Mouse (Mus musculus) midbrain, embryonic 12.5 days (tissue): ENCODE data around the gene Srgap3. TPM values are rescaled to one million over a fixed set of nuclear protein-coding genes. Genes with fewer than 3 reads are reported as not detected.

Source experiments
- ATAC-seq: fragments of 200-750 bp; cut with Nextera tagmentation; 2 replicates; pipeline ENCODE4 v1.8.0; 2017; ENCODE audit warnings: low read depth, moderate TSS enrichment, moderate library complexity; ENCODE audit not compliant: low FRiP score
- H3K27ac ChIP-seq: fragments of 300-500 bp; sonication (generic); replicated peaks from 2 replicates; pipeline ENCODE4 v1.5.1; 2016; ENCODE audit warnings: mild to moderate bottlenecking
- H3K27me3 ChIP-seq: fragments of 300-500 bp; sonication (generic); 2 replicates; pipeline ENCODE4 v1.6.1; 2016; ENCODE audit warnings: mild to moderate bottlenecking
- H3K36me3 ChIP-seq: fragments of 300-500 bp; sonication (generic); 2 replicates; pipeline ENCODE4 v1.6.1; 2016
- H3K4me1 ChIP-seq: fragments of 300-500 bp; sonication (generic); 2 replicates; pipeline ENCODE4 v1.6.1; 2016
- H3K4me2 ChIP-seq: fragments of 300-500 bp; sonication (generic); replicated peaks from 2 replicates; pipeline ENCODE4 v1.6.1; 2016; ENCODE audit warnings: mild to moderate bottlenecking, moderate library complexity
- H3K4me3 ChIP-seq: fragments of 300-500 bp; sonication (generic); 2 replicates; pipeline ENCODE4 v1.5.1; 2016; ENCODE audit warnings: mild to moderate bottlenecking
- H3K9ac ChIP-seq: fragments of 300-500 bp; sonication (generic); replicated peaks from 2 replicates; pipeline ENCODE4 v1.6.1; 2016; ENCODE audit warnings: mild to moderate bottlenecking, moderate library complexity
- H3K9me3 ChIP-seq: fragments of 300-500 bp; sonication (generic); 2 replicates; pipeline ENCODE4 v1.6.1; 2016; ENCODE audit warnings: mild to moderate bottlenecking
- WGBS: fragments of 180-500 bp; shearing (Covaris S2); methylation state at CpG from one replicate; pipeline ENCODE4 v1.1.7; 2016; 5-methylcytosine and 5-hydroxymethylcytosine counted together
- polyA plus RNA-seq: library from polyadenylated mRNA; unstranded; fragments of >200 nt; fragmentation: Nextera tagmentation; extraction: Ambion mirVana; gene quantifications from 2 replicates; pipeline ENCODE4 v1.2.1, GENCODE M21; 2016

Srgap3 gene
- polyA plus RNA-seq, 1 experiment from 2014 or later, result 60.5 TPM

DNA sequence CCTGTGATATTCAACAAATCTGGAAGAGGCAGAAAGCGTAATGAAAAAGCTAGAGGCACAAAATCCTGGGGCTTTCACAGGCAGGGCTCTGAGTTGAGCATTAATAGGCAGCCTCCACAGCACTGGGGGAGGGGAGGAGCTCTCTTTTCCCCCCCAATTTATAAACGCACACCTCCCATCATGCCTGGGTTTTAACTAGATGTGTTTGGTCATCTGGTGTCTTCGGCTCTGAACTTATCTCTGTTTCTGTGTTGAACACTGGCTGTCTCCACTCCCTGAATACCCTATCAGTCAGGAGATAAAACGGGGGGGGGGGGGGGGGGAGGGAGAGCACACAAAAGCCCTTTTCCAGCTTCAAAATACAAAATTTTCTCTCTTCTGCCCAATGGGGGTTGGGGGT lies 44.3 kb downstream of the Srgap3 start:
- peak; percentile 80 for ATAC-seq
- Histone ChIP-seq H3K9me3 (no peaks in the 10 kb centered on the region), H3K27ac (peak overlapping the region; percentile 97), H3K9ac (peak overlapping the region; percentile 44; the same call in 1 of the 2 replicates), H3K36me3 (peaks cover 20% of the 10 kb centered on the region; the same call in 1 of the 2 replicates), H3K4me1 (peaks cover 68% of the 10 kb centered on the region), H3K4me3 (no peak overlapping the region; the same call in 1 of the 2 replicates), H3K27me3 (no peaks in the 10 kb centered on the region), H3K4me2 (peak overlapping the region; percentile 39)
- 5% methylated on average over 4 of the region's 4 CpGs for WGBS

DNA sequence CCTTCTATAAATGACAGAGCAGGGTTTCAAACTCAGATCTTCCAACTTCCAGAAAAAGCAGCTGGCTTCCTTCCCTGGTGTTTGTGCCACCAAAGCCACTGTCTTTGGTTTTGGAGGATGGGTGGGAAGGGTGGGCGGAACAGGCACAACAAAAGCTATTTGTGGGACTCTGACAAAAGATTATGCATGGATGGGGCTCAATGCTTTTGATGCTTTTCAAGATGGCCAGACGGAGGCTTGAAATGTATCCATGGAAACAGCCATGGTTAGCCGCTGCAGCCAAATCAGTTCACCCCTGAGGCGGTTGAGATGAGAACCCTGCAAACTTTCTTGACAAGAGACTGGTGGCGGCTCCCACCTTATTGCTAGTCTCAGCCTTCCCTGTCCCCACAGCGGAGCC lies 46.8 kb downstream of the Srgap3 start:
- no peaks in the 10 kb centered on the region for H3K36me3 ChIP-seq
- peaks cover 85% of the 10 kb centered on the region for H3K4me1 ChIP-seq

DNA sequence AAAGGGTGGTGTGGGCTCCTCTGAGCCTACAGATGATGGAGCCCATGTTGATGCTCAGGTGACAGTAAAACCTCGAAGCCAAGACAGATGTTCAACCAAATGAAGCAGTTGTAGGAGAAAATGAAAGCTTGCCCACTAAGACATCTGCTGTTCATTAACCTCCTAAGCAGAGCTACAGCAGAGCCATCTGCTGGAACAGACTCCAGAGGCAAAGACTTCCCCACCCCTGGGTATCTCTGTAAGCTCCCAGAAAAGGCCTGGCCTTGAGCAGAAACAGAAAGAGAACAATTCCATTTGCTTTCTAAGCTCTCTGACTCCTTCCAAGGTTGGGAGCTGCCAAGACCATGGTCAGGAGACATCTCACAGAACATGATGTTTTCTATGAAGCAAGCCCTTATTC lies 47.4 kb downstream of the Srgap3 start:
- peaks cover 90% of the 10 kb centered on the region for H3K4me1 ChIP-seq

More for the DNA sequence above, 46.8 kb downstream of the Srgap3 start:
- Histone ChIP-seq H3K4me3 (no peak overlapping the region), H3K4me2 (peak overlapping the region; percentile 48), H3K27me3 (no peaks in the 10 kb centered on the region), H3K9me3 (no peaks in the 10 kb centered on the region), H3K27ac (peak overlapping the region; percentile 97), H3K9ac (no peak overlapping the region)
- 10% methylated on average over 6 of the region's 6 CpGs for WGBS
- peak; percentile 50 for ATAC-seq

DNA sequence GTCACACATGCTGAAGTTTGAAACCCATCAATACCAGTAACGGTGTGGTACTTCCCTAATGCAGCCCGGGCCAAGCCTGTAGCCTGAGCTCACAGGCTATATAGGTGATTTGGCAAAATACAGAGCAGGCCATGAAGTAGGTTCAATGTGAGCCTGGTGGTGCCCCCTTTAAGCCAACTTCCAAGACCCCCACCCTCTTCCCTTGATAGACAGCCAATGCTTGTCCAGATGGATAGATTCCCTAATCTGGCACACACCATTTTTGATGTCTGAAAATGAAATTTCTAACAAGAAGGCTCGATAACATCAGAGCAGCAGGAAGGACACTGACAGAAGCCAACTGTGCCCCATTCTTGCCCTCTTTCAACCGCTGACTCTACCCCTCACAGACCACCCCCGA lies 47.8 kb downstream of the Srgap3 start:
- peaks cover 5% of the 10 kb centered on the region; the same call in 1 of the 2 replicates for H3K36me3 ChIP-seq
- no peak overlapping the region for H3K9ac ChIP-seq
- peak overlapping the region; percentile 97 for H3K27ac ChIP-seq
- no peaks in the 10 kb centered on the region for H3K27me3 ChIP-seq
- WGBS, result 56% methylated on average over 5 of the region's 5 CpGs
- peak overlapping the region; percentile 25 for H3K4me3 ChIP-seq
- H3K4me2 ChIP-seq, result peak overlapping the region; percentile 48
- H3K4me1 ChIP-seq, result peaks cover 89% of the 10 kb centered on the region
- no peaks in the 10 kb centered on the region for H3K9me3 ChIP-seq
- no peak for ATAC-seq

More for the DNA sequence above, 47.4 kb downstream of the Srgap3 start:
- 18% methylated on average over 1 of the region's 1 CpGs for WGBS
- H3K27me3 ChIP-seq, result no peaks in the 10 kb centered on the region
- H3K36me3 ChIP-seq, result peaks cover under 1% of the 10 kb centered on the region; the same call in 1 of the 2 replicates
- no peak for ATAC-seq
- peak overlapping the region; percentile 48 for H3K4me2 ChIP-seq
- peak overlapping the region; percentile 97 for H3K27ac ChIP-seq
- no peaks in the 10 kb centered on the region for H3K9me3 ChIP-seq
- peak overlapping the region; percentile 25 for H3K4me3 ChIP-seq
- H3K9ac ChIP-seq, result no peak overlapping the region

DNA sequence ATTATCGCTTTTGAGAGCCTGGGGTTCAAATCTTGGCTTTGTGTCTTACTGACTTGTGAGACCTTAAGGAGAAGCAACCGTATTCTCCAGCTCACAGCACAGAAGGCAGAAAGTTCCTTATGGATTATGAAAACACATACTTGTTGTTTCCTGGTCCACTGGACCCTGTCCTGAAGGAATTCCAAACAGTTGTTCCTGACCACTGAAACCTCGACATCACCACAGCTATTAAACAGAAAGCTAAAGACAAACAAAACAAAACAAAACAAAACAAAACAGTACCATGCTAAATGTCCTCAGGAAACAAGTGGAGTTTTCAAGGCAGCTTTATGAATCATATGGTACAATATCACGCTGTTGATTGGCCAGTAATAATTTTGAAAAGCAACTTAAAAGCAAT lies 48.6 kb downstream of the Srgap3 start:
- peaks cover 5% of the 10 kb centered on the region; the same call in 1 of the 2 replicates for H3K36me3 ChIP-seq
- H3K4me1 ChIP-seq, result peaks cover 81% of the 10 kb centered on the region
- H3K9me3 ChIP-seq, result no peaks in the 10 kb centered on the region
- H3K27ac ChIP-seq, result peak overlapping the region; percentile 9
- H3K4me3 ChIP-seq, result no peak overlapping the region
- H3K27me3 ChIP-seq, result no peaks in the 10 kb centered on the region
- H3K4me2 ChIP-seq, result peak overlapping the region; percentile 48
- 0 out of 2 replicates have a peak overlapping the region, but pooled peaks have one; percentile 11 for H3K9ac ChIP-seq
- no peak for ATAC-seq
- 67% methylated on average over 4 of the region's 4 CpGs for WGBS

DNA sequence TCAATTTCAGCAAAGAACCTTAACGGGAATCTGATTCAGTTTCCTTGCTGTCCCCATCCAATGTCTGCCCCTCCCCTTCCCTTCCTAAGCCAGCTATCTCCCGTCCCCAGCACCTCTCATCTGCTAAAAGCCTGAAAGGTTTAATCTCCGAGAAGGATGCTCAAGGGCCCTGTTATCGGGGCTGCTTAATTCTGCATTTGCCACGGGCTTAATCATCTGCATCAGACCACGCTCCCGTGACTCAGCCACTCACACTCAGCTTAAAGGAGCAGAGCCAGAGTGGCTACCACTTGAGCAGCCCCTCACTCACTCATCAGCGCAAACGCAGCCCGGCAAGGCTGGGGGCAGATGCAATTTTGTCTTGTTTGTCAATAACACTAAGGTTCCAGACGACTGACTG lies 50.7 kb downstream of the Srgap3 start:
- Histone ChIP-seq H3K27ac (peak overlapping the region; percentile 87), H3K4me2 (peak overlapping the region; percentile 42), H3K27me3 (no peaks in the 10 kb centered on the region), H3K36me3 (peaks cover 12% of the 10 kb centered on the region), H3K9ac (no peak overlapping the region; the same call in 1 of the 2 replicates), H3K4me3 (0 out of 2 replicates have a peak overlapping the region, but pooled peaks have one; percentile 6), H3K9me3 (no peaks in the 10 kb centered on the region), H3K4me1 (peaks cover 60% of the 10 kb centered on the region)
- 9% methylated on average over 11 of the region's 11 CpGs for WGBS
- peak; percentile 69 for ATAC-seq

DNA sequence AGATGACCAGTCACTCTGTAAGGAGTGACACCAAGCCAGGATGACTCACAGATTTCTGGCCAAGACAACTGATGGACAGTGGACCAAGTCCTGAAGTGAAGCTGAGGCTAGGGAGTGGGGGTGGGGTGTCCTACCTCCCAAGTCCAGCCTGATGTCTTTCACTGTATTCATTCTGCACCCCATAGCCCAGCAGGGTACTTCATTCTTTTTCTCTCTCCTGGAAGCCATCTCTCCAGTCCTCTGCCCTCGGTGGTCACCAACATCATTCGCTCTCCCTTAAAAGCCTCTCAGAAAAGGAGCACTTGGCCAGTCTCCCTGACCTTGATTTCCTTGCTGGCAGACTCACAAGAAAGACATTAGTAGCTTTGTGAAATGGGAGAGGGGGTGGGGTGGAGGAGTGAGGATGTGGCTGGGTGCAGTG lies 56.7 kb downstream of the Srgap3 start:
- ATAC-seq, result no peak
- Histone ChIP-seq H3K27me3 (no peaks in the 10 kb centered on the region), H3K9me3 (no peaks in the 10 kb centered on the region), H3K4me2 (no peak overlapping the region), H3K4me1 (peaks cover 44% of the 10 kb centered on the region), H3K4me3 (no peak overlapping the region), H3K27ac (no peak overlapping the region), H3K36me3 (peaks cover 30% of the 10 kb centered on the region), H3K9ac (no peak overlapping the region)
- 80% methylated on average over 2 of the region's 2 CpGs for WGBS

DNA sequence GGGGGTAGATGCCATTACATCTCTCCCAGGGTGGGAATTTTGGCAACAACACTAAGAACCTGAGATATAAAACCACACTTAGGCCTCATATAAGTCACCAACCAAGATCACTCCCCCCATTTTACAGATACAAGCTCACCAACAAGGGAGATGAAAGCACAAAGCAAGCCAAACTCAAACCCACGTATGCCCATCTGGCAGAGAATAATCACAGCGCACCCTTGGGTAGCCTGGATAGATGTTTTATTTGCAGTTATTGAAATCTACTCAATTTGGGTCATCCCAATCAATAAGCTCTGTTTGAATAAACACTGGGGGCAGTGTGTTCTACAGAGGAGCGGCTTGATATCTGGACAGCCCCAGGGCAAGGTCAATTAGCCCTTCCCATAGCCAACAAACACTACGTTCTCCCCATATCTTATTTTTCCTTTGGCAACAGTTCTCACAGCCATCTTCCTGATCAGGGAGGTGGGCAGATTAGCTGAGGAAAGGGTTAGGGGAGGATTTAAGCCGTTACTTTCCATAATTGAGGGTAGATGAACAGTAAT lies 63.4 kb downstream of the Srgap3 start:
- Histone ChIP-seq H3K4me3 (no peak overlapping the region), H3K27ac (peak overlapping the region; percentile 83), H3K4me2 (no peak overlapping the region), H3K9ac (no peak overlapping the region), H3K9me3 (no peaks in the 10 kb centered on the region), H3K27me3 (no peaks in the 10 kb centered on the region), H3K4me1 (peaks cover 75% of the 10 kb centered on the region), H3K36me3 (no peaks in the 10 kb centered on the region)
- WGBS, result 69% methylated on average over 5 of the region's 5 CpGs
- ATAC-seq, result no peak

DNA sequence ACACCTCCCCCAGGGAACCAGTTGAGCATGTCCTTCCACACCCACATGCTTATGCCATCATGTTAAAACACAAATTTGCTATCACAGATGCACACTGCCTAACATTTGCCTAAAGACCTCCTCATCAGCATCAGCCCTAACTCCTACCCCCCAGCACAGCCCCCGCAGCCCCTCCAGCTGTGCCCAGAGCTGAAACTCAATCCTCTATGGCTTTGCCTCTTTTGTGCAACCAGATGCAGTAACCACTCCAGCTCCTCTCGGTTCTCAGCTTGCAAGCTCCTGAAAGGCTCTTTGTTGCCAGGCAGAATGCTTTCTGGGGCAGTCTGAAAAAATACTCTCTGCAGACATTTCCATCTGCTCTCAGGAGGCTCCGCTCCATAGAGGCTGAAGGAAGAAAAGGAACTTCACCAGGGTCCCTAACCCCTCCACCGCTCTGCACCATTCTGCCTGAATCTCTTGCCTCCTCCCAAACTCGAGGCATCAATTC lies 67.0 kb downstream of the Srgap3 start:
- ATAC-seq, result peak; percentile 84
- Histone ChIP-seq H3K4me2 (peak overlapping the region; percentile 32), H3K4me3 (no peak overlapping the region)

DNA sequence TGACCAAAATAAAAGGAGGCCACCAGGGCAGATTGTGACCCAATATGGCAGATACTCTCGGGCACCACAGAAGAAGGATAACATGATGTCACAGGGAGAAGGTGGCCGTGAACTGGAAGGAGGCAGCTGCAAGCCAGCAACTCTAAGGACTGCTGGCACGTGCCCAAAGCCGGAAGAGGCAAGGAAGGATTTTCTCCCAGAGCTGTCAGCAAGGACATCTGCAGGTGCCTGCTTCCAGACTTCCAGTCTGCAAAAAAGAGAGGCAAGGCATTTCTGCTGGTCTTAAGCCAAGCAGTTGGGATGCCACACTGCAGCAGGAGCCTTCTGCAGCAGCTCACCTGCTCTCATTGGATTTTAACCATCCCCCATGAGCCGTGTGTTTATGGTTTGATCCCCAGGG lies 67.9 kb downstream of the Srgap3 start:
- Histone ChIP-seq H3K36me3 (peaks cover 11% of the 10 kb centered on the region; the same call in 1 of the 2 replicates), H3K4me3 (no peak overlapping the region), H3K9me3 (no peaks in the 10 kb centered on the region), H3K4me2 (no peak overlapping the region), H3K27ac (peak overlapping the region; percentile 88), H3K9ac (no peak overlapping the region), H3K27me3 (no peaks in the 10 kb centered on the region), H3K4me1 (peaks cover 50% of the 10 kb centered on the region)
- 86% methylated on average over 5 of the region's 5 CpGs for WGBS
- no peak for ATAC-seq

More for the DNA sequence above, 67.0 kb downstream of the Srgap3 start:
- Histone ChIP-seq H3K4me1 (peaks cover 59% of the 10 kb centered on the region), H3K9ac (peak overlapping the region; percentile 44), H3K27ac (peak overlapping the region; percentile 88), H3K36me3 (peaks cover 11% of the 10 kb centered on the region; the same call in 1 of the 2 replicates), H3K27me3 (no peaks in the 10 kb centered on the region), H3K9me3 (no peaks in the 10 kb centered on the region)
- 3% methylated on average over 5 of the region's 5 CpGs for WGBS

DNA sequence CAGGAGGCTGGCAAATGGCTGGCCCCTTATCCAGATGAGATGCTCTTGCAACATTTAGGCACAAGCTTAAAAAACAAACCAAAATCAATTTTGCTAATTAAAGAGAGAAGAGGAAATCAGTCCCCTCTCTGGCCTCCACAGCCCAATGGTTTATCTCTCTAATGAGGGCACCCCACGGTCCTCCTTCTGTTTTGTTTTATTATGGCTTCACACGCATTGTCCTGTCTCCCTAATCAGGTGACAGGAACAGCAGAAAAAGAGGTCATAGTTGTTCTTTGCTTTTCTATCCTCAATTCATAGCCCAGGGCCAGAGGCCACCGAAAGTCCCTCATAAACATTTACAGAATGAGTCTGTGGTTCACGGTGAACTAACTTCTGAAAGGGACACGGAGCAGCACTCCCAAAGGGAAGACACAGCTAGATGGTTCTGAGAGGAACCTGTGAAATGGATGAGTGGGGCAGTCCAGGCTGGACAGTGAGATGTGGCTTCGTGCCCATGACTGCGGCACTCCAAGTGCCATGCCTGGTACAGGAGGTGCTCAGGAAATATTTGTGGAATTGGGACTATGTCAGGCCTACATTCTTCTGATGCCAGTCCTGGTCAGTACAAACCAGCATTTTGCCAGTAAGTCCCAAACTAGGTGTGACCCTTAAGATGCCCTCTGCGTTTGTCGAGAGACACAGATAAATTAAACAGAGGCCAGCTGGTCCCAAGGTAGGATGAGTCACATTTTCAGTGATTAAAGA lies 73.8 kb downstream of the Srgap3 start:
- no peaks in the 10 kb centered on the region for H3K9me3 ChIP-seq
- 89% methylated on average over 9 of the region's 9 CpGs for WGBS
- H3K27me3 ChIP-seq, result no peaks in the 10 kb centered on the region
- ATAC-seq, result no peak
- H3K36me3 ChIP-seq, result peaks cover 24% of the 10 kb centered on the region
- H3K9ac ChIP-seq, result no peak overlapping the region
- 0 out of 2 replicates have a peak overlapping the region, but pooled peaks have one; percentile 21 for H3K27ac ChIP-seq
- no peak overlapping the region for H3K4me3 ChIP-seq
- H3K4me1 ChIP-seq, result peaks cover 22% of the 10 kb centered on the region
- H3K4me2 ChIP-seq, result no peak overlapping the region

DNA sequence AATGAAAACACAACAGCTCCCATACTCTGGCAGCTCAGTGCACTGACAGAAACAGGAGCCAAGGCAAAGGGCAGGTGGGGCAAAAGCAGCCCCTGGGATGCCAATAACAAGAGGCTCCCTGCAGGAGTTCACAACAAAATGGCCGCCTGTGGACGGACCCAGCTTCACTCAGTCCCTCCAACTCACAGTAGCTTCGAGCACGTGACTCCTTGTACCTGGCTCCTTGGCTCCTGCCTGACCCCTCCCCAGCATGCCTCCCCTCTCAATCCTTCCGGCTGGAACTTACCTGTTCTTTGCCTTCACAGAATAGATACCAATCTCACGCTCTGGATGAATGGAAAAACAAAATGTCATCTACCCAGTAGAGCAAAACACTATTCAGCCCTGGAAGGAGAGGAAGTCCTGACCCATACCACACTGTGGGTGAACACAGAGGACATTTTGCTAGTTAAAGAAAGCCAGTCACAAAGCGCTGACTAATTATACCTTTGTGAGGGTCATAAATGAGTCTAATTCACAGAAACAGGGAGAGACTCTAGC lies 75.8 kb downstream of the Srgap3 start:
- WGBS, result 87% methylated on average over 7 of the region's 7 CpGs
- Histone ChIP-seq H3K4me1 (peaks cover 31% of the 10 kb centered on the region), H3K27ac (no peak overlapping the region)

More for the DNA sequence above, 75.8 kb downstream of the Srgap3 start:
- Histone ChIP-seq H3K4me2 (no peak overlapping the region), H3K36me3 (peaks cover 24% of the 10 kb centered on the region), H3K9ac (no peak overlapping the region), H3K27me3 (no peaks in the 10 kb centered on the region), H3K4me3 (no peak overlapping the region), H3K9me3 (no peaks in the 10 kb centered on the region)
- ATAC-seq, result no peak
